Mouse (Mus musculus): ENCODE results near the gene 2610507B11Rik. TPM values are rescaled to one million over a fixed set of nuclear protein-coding genes. Genes with fewer than 3 reads are reported as not detected.

Gene 2610507B11Rik
- polyA plus RNA-seq, 1 experiment from 2014 or later: 69.7 TPM

- Histone ChIP-seq H3K4me3 (peak overlapping the region; percentile 85), H3K36me3 (peaks cover 48% of the 10 kb centered on the region), H3K27me3 (ENCODE audit: low read depth, poor library complexity, severe bottlenecking) (no peaks in the 10 kb centered on the region), H3K4me1 (peaks cover 15% of the 10 kb centered on the region), H3K27ac (replicated peaks) (peak overlapping the region; percentile 88), H3K9me3 (replicated peaks) (no peaks in the 10 kb centered on the region)
- DNase-seq (ENCODE audit: low spot score): no peak
- whole genome bisulfite sequencing: 1% methylated on average over 41 of the region's 41 CpGs
Measured at GRCm38 (mm10) chr11:78328512-78329056, 67.0 kb downstream of the 2610507B11Rik start.

GRCm38 (mm10) chr11:78332676-78333075 lies 71.1 kb downstream of the 2610507B11Rik start:
- 93% methylated on average over 12 of the region's 12 CpGs for WGBS
- Histone ChIP-seq H3K27ac (replicated peaks) (no peak overlapping the region), H3K9me3 (replicated peaks) (no peaks in the 10 kb centered on the region), H3K4me1 (peaks cover 15% of the 10 kb centered on the region), H3K27me3 (ENCODE audit: low read depth, poor library complexity, severe bottlenecking) (no peaks in the 10 kb centered on the region), H3K36me3 (peaks cover 63% of the 10 kb centered on the region), H3K4me3 (no peak overlapping the region)
- DNase-seq (ENCODE audit: low spot score): no peak

GRCm38 (mm10) chr11:78333992-78334391 lies 72.4 kb downstream of the 2610507B11Rik start:
- Histone ChIP-seq H3K4me3 (no peak overlapping the region), H3K36me3 (peaks cover 74% of the 10 kb centered on the region), H3K9me3 (replicated peaks) (no peaks in the 10 kb centered on the region), H3K4me1 (peaks cover 8% of the 10 kb centered on the region), H3K27me3 (ENCODE audit: low read depth, poor library complexity, severe bottlenecking) (no peaks in the 10 kb centered on the region), H3K27ac (replicated peaks) (no peak overlapping the region)
- DNase-seq (ENCODE audit: low spot score): no peak
- WGBS: 92% methylated on average over 5 of the region's 5 CpGs

- Histone ChIP-seq H3K4me1 (no peaks in the 10 kb centered on the region), H3K27ac (replicated peaks) (no peak overlapping the region), H3K36me3 (peaks cover 94% of the 10 kb centered on the region), H3K9me3 (replicated peaks) (no peaks in the 10 kb centered on the region), H3K4me3 (no peak overlapping the region), H3K27me3 (ENCODE audit: low read depth, poor library complexity, severe bottlenecking) (no peaks in the 10 kb centered on the region)
- WGBS: 96% methylated on average over 8 of the region's 8 CpGs
- no peak for DNase-seq (ENCODE audit: low spot score)
Measured at GRCm38 (mm10) chr11:78337040-78337439, 75.5 kb downstream of the 2610507B11Rik start.

Other genes starting within 250 kb of the 2610507B11Rik start
- gene Dhrs13, start 229.5 kb upstream of the 2610507B11Rik start, polyA plus RNA-seq (2016; fragmentation: Nextera tagmentation; extraction: Ambion mirVana): 16.7 and 17.7 TPM in 2 replicates
- gene Flot2, start 223.8 kb upstream of the 2610507B11Rik start, polyA plus RNA-seq (2016; fragmentation: Nextera tagmentation; extraction: Ambion mirVana): 75.7 and 76.4 TPM in 2 replicates
- 39.3 and 39.7 TPM in 2 replicates for gene Eral1, start 181.4 kb upstream of the 2610507B11Rik start, polyA plus RNA-seq (2016; fragmentation: Nextera tagmentation; extraction: Ambion mirVana)
- gene Fam222b, start 167.1 kb upstream of the 2610507B11Rik start, polyA plus RNA-seq (2016; fragmentation: Nextera tagmentation; extraction: Ambion mirVana): 27.6 and 32.8 TPM in 2 replicates
- gene Traf4, start 96.2 kb upstream of the 2610507B11Rik start, polyA plus RNA-seq (2016; fragmentation: Nextera tagmentation; extraction: Ambion mirVana): 96.3 and 109 TPM in 2 replicates
- 10.7 and 11.1 TPM in 2 replicates for gene Nek8, start 85.1 kb upstream of the 2610507B11Rik start, polyA plus RNA-seq (2016; fragmentation: Nextera tagmentation; extraction: Ambion mirVana)
- gene Tlcd1, start 85.0 kb upstream of the 2610507B11Rik start, polyA plus RNA-seq (2016; fragmentation: Nextera tagmentation; extraction: Ambion mirVana): 8.8 and 11.1 TPM in 2 replicates
- gene Rpl23a, start 78.2 kb upstream of the 2610507B11Rik start, polyA plus RNA-seq (2016; fragmentation: Nextera tagmentation; extraction: Ambion mirVana): 953 and 1,066 TPM in 2 replicates
- 75.0 and 83.8 TPM in 2 replicates for gene Rab34, start 73.3 kb upstream of the 2610507B11Rik start, polyA plus RNA-seq (2016; fragmentation: Nextera tagmentation; extraction: Ambion mirVana)
- 0.96 and 1.6 TPM in 2 replicates for gene Proca1, start 68.4 kb upstream of the 2610507B11Rik start, polyA plus RNA-seq (2016; fragmentation: Nextera tagmentation; extraction: Ambion mirVana)
- 51.0 and 52.9 TPM in 2 replicates for gene Sdf2, start 16.0 kb upstream of the 2610507B11Rik start, polyA plus RNA-seq (2016; fragmentation: Nextera tagmentation; extraction: Ambion mirVana)
- 31.9 and 35.9 TPM in 2 replicates for gene Supt6, start 15.8 kb upstream of the 2610507B11Rik start, polyA plus RNA-seq (2016; fragmentation: Nextera tagmentation; extraction: Ambion mirVana)
- gene BC030499, start 29.1 kb downstream of the 2610507B11Rik start, polyA plus RNA-seq (2016; fragmentation: Nextera tagmentation; extraction: Ambion mirVana): 0.34 and 0.43 TPM in 2 replicates
- 63.4 and 64.2 TPM in 2 replicates for gene Spag5, start 39.8 kb downstream of the 2610507B11Rik start, polyA plus RNA-seq (2016; fragmentation: Nextera tagmentation; extraction: Ambion mirVana)
- 1.5 and 1.6 TPM in 2 replicates for gene Aldoc, start 61.2 kb downstream of the 2610507B11Rik start, polyA plus RNA-seq (2016; fragmentation: Nextera tagmentation; extraction: Ambion mirVana)
- gene Pigs, start 66.7 kb downstream of the 2610507B11Rik start, polyA plus RNA-seq (2016; fragmentation: Nextera tagmentation; extraction: Ambion mirVana): 74.0 and 78.5 TPM in 2 replicates
- gene Unc119, start 81.7 kb downstream of the 2610507B11Rik start, polyA plus RNA-seq (2016; fragmentation: Nextera tagmentation; extraction: Ambion mirVana): 57.7 and 61.7 TPM in 2 replicates
- not detected in 2 replicates for gene Foxn1, start 124.8 kb downstream of the 2610507B11Rik start, polyA plus RNA-seq (2016; fragmentation: Nextera tagmentation; extraction: Ambion mirVana)
- gene Slc13a2, start 160.5 kb downstream of the 2610507B11Rik start, polyA plus RNA-seq (2016; fragmentation: Nextera tagmentation; extraction: Ambion mirVana): not detected in 2 replicates
- 23.2 and 27.1 TPM in 2 replicates for gene Slc46a1, start 203.9 kb downstream of the 2610507B11Rik start, polyA plus RNA-seq (2016; fragmentation: Nextera tagmentation; extraction: Ambion mirVana)
- gene Sarm1, start 236.0 kb downstream of the 2610507B11Rik start, polyA plus RNA-seq (2016; fragmentation: Nextera tagmentation; extraction: Ambion mirVana): 16.9 and 23.9 TPM in 2 replicates
- 116 and 119 TPM in 2 replicates for gene Vtn, start 237.3 kb downstream of the 2610507B11Rik start, polyA plus RNA-seq (2016; fragmentation: Nextera tagmentation; extraction: Ambion mirVana)
- 0.20 TPM in 1 of 2 replicates, not detected in the other for gene Sebox, start 241.7 kb downstream of the 2610507B11Rik start, polyA plus RNA-seq (2016; fragmentation: Nextera tagmentation; extraction: Ambion mirVana)

Measured in midbrain, embryonic 10.5 days (tissue).